Mouse (Mus musculus): ENCODE results near the gene Dhx57. TPM values are rescaled to one million over a fixed set of nuclear protein-coding genes. Genes with fewer than 3 reads are reported as not detected.
"Not testable (repeated sequence)": the region's sequence is repeated elsewhere in the genome, so short reads cannot be mapped to it uniquely, and the experiment has no call there.

Gene Dhx57
- polyA plus RNA-seq, 1 experiment from 2014 or later, result 45.7 TPM

GRCm38 (mm10) chr17:80221202-80221601, 69.1 kb downstream of the Dhx57 start:
- no peak for ATAC-seq (ENCODE audit: low read depth)
- Histone ChIP-seq H3K4me1 (replicated peaks) (peaks cover 9% of the 10 kb centered on the region), H3K9me3 (no peaks in the 10 kb centered on the region), H3K27me3 (no peaks in the 10 kb centered on the region), H3K36me3 (no peaks in the 10 kb centered on the region), H3K9ac (no peak overlapping the region), H3K27ac (replicated peaks) (no peak overlapping the region), H3K4me3 (no peak overlapping the region), H3K4me2 (no peak overlapping the region)
- 66% methylated on average over 9 of the region's 9 CpGs for WGBS

DNA sequence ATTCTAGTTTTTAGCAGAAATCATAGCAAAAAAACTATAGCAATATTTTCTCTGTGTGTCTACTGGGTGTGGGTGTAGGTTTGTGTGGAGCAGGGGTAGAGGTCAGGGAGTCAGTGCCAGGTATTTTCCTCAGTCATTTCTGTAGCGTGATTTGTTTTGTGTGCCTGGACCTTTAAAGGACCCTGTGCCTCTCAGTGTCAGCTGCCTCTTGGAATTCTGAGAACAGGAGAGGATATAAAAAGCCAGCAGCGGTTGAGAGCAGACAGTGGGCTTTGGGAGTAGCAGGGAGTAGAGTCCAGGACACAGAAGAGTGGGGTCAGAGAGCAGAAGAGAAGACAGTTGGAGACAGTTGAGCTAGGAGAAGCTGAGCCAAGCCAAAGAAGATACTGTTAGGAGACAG, 70.1 kb downstream of the Dhx57 start:
- WGBS, result 76% methylated on average over 2 of the region's 2 CpGs
- no peaks in the 10 kb centered on the region for H3K27me3 ChIP-seq
- H3K9me3 ChIP-seq, result no peaks in the 10 kb centered on the region
- peaks cover 9% of the 10 kb centered on the region for H3K4me1 ChIP-seq (replicated peaks)
- no peak overlapping the region for H3K9ac ChIP-seq
- H3K36me3 ChIP-seq, result no peaks in the 10 kb centered on the region
- no peak overlapping the region for H3K27ac ChIP-seq (replicated peaks)
- H3K4me2 ChIP-seq, result no peak overlapping the region
- H3K4me3 ChIP-seq, result no peak overlapping the region
- ATAC-seq (ENCODE audit: low read depth), result no peak

DNA sequence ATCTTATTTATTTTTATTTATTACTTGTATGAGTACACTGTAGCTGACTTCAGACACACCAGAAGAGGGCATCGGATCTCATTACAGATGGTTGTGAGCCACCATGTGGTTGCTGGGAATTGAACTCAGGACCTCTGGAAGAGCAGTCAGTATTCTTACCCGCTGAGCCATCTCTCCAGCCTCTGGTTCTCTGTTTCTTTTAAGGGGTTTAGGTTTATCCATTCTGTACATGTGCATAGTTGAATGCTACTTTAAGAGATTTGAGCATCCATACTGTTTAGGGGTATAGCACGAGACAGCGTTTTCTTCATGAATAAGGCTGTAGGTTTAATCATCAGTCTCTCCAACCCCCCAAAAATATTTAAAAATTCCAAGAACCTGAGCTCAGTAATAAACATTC, 76.3 kb downstream of the Dhx57 start:
- not testable (repeated sequence) for H3K4me1 ChIP-seq (replicated peaks); H3K9me3 ChIP-seq; H3K27ac ChIP-seq (replicated peaks); ATAC-seq (ENCODE audit: low read depth); H3K27me3 ChIP-seq; H3K9ac ChIP-seq; H3K4me2 ChIP-seq; H3K4me3 ChIP-seq; H3K36me3 ChIP-seq
- WGBS, result 93% methylated on average over 4 of the region's 4 CpGs

DNA sequence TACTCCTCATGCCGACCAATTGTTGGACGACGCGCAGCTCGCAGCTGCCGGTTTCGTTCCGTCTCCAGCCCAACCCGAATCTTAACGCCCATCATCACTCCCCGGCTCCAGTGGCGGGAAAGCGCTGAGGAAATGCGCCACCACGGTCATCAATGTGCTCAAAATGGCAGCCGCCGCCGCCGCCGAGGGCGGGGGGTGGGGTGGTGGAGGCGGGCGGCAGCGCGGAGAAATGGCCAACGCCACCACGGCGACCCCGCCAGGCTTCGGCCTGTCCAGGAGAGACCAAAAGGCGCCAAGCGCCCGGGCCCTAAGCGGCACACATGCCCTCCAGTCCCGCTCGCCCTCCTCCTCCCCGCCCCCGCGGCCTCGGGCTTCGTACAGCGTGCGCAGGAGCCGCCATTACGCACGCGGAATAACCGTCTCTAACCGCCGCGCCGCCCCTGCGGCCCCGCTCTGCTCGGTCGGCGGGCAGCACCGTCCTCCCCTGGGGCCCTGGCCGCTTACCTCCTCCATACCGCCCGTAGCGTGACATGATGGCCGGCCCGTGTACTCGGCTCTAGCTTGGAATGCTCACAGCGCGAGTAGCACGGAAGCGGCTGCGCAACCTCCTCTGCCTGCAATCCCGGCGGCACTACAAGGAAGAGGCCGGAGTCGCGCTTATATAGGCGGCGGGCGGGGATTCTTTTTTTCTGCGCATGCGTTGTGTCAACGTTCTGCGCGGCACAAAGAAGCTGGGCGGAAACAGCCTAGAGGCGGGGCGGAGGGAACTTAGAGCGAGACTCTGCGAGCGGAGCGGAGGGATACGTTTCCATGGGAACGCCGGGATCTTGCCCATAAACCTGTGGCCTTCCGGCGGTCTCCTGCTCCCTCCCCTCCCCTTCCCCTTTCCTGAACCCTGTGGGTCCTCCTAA, 83.3 kb downstream of the Dhx57 start, which contains the start of the genes Srsf7 and Ttc39d:
Gene Srsf7 (minus strand): TSS at position 637 of the 911 bp plus-strand sequence.
Gene Ttc39d (plus strand): TSS at position 790 of the 911 bp plus-strand sequence.
- no peaks in the 10 kb centered on the region for H3K27me3 ChIP-seq
- peak; percentile 93 for ATAC-seq (ENCODE audit: low read depth)

GRCm38 (mm10) chr17:80206301-80206670, 84.0 kb downstream of the Dhx57 start:
- 2% methylated on average over 36 of the region's 36 CpGs for WGBS
- Histone ChIP-seq H3K27me3 (no peaks in the 10 kb centered on the region), H3K4me3 (peak overlapping the region; percentile 93), H3K4me1 (replicated peaks) (peaks cover 34% of the 10 kb centered on the region), H3K9me3 (no peaks in the 10 kb centered on the region), H3K36me3 (peaks cover 34% of the 10 kb centered on the region), H3K9ac (peak overlapping the region; percentile 98), H3K4me2 (peak overlapping the region; percentile 91), H3K27ac (replicated peaks) (peak overlapping the region; percentile 99)
- peak; percentile 69 for ATAC-seq (ENCODE audit: low read depth)

More for the DNA sequence above, 83.3 kb downstream of the Dhx57 start, which contains the start of the genes Srsf7 and Ttc39d:
- H3K4me3 ChIP-seq, result peak within 1 kb of the TSS; percentile 93
- H3K36me3 ChIP-seq, result peaks cover 28% of the 10 kb centered on the region
- WGBS, result under 1% methylated on average over 90 of the region's 95 CpGs
- peak within 1 kb of the TSS; percentile 98 for H3K9ac ChIP-seq
- H3K4me1 ChIP-seq (replicated peaks), result peaks cover 34% of the 10 kb centered on the region
- H3K27ac ChIP-seq (replicated peaks), result peak within 1 kb of the TSS; percentile 99
- peak within 1 kb of the TSS; percentile 91 for H3K4me2 ChIP-seq
- no peaks in the 10 kb centered on the region for H3K9me3 ChIP-seq

DNA sequence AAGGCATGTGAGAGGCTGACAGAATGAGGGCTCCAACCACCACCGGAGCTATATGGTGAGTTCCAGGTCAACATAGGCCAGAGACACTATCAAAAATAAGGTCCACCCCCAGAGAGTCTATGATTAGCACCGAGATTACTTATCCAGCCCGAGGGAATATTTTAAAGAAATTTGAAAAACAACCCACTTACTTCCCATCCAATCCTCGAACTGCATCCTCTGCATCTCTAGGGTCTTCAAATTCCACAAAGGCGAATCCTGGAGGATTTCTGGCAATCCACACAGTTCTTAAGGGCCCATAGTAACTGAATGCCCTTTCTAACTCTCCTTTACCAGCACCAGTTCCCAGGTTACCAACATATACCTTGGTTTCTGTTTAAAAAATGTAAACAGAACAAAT, 84.6 kb downstream of the Dhx57 start:
- WGBS, result 34% methylated on average over 5 of the region's 5 CpGs
- peak overlapping the region; percentile 93 for H3K4me3 ChIP-seq
- no peaks in the 10 kb centered on the region for H3K9me3 ChIP-seq
- H3K4me1 ChIP-seq (replicated peaks), result peaks cover 34% of the 10 kb centered on the region
- ATAC-seq (ENCODE audit: low read depth), result no peak
- H3K27me3 ChIP-seq, result no peaks in the 10 kb centered on the region
- peak overlapping the region; percentile 99 for H3K27ac ChIP-seq (replicated peaks)
- H3K36me3 ChIP-seq, result peaks cover 38% of the 10 kb centered on the region
- H3K4me2 ChIP-seq, result peak overlapping the region; percentile 91
- peak overlapping the region; percentile 98 for H3K9ac ChIP-seq

- H3K4me3 ChIP-seq, result no peak overlapping the region
- peaks cover 13% of the 10 kb centered on the region for H3K4me1 ChIP-seq (replicated peaks)
- H3K9me3 ChIP-seq, result no peaks in the 10 kb centered on the region
- H3K27ac ChIP-seq (replicated peaks), result no peak overlapping the region
- no peaks in the 10 kb centered on the region for H3K27me3 ChIP-seq
- WGBS, result 84% methylated on average over 3 of the region's 3 CpGs
- ATAC-seq (ENCODE audit: low read depth), result peak; percentile 42; the same call in 1 of the 2 replicates
- H3K36me3 ChIP-seq, result peaks cover 85% of the 10 kb centered on the region
- no peak overlapping the region for H3K4me2 ChIP-seq
- H3K9ac ChIP-seq, result no peak overlapping the region
Measured at GRCm38 (mm10) chr17:80199160-80199778, 91.0 kb downstream of the Dhx57 start.

DNA sequence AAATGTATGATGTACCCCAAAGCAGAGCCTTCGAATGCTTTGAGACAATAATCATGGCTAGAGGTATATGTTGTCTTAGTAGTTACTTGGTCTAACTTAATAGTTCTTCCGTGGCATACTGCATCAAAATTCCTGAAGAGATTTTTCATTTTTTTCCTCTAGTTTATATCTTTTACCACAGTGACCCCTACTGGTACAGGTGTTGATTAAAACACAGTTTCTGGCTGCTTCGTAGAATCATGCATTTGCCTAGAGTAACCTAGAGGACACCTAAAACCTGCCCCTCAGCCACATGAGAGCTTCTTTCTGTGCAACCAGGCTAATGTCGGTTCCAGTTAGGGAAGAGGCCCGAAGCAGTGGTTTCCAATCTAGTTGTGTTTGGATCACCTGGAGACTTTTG, 97.2 kb downstream of the Dhx57 start:
- no peak overlapping the region for H3K27ac ChIP-seq (replicated peaks)
- H3K9ac ChIP-seq, result no peak overlapping the region
- no peaks in the 10 kb centered on the region for H3K4me1 ChIP-seq (replicated peaks)
- no peak overlapping the region for H3K4me2 ChIP-seq
- no peak overlapping the region for H3K4me3 ChIP-seq
- ATAC-seq (ENCODE audit: low read depth), result no peak
- H3K9me3 ChIP-seq, result no peaks in the 10 kb centered on the region
- WGBS, result 69% methylated on average over 5 of the region's 5 CpGs
- H3K27me3 ChIP-seq, result no peaks in the 10 kb centered on the region
- peaks cover 37% of the 10 kb centered on the region for H3K36me3 ChIP-seq

Other genes starting within 250 kb of the Dhx57 start
- 66.7 and 77.3 TPM in 2 replicates for gene Hnrnpll, start 228.1 kb downstream of the Dhx57 start, polyA plus RNA-seq (2015; fragmentation: Nextera tagmentation; extraction: Ambion mirVana)
- gene Galm, start 163.0 kb downstream of the Dhx57 start, polyA plus RNA-seq (2015; fragmentation: Nextera tagmentation; extraction: Ambion mirVana), result 2.0 and 2.1 TPM in 2 replicates
- gene Srsf7, start 83.2 kb downstream of the Dhx57 start, polyA plus RNA-seq (2015; fragmentation: Nextera tagmentation; extraction: Ambion mirVana), result 470 and 550 TPM in 2 replicates
- not detected in 2 replicates for gene Ttc39d, start 83.0 kb downstream of the Dhx57 start, polyA plus RNA-seq (2015; fragmentation: Nextera tagmentation; extraction: Ambion mirVana)
- 21.5 and 23.7 TPM in 2 replicates for gene Gemin6, start 66.0 kb downstream of the Dhx57 start, polyA plus RNA-seq (2015; fragmentation: Nextera tagmentation; extraction: Ambion mirVana)
- 52.8 and 55.9 TPM in 2 replicates for gene Morn2, start 273 bp downstream of the Dhx57 start, polyA plus RNA-seq (2015; fragmentation: Nextera tagmentation; extraction: Ambion mirVana)
- gene Arhgef33, start 16.9 kb upstream of the Dhx57 start, polyA plus RNA-seq (2015; fragmentation: Nextera tagmentation; extraction: Ambion mirVana), result 0.85 and 0.87 TPM in 2 replicates
- 1.2 and 2.0 TPM in 2 replicates for gene Gm10190, start 83.1 kb upstream of the Dhx57 start, polyA plus RNA-seq (2015; fragmentation: Nextera tagmentation; extraction: Ambion mirVana)
- 8.1 and 8.2 TPM in 2 replicates for gene Sos1, start 190.0 kb upstream of the Dhx57 start, polyA plus RNA-seq (2015; fragmentation: Nextera tagmentation; extraction: Ambion mirVana)